Mouse (Mus musculus) MEL (cell line): ENCODE data around the gene Rhcg. TPM values are rescaled to one million over a fixed set of nuclear protein-coding genes. Genes with fewer than 3 reads are reported as not detected.
A peak's percentile ranks its signal among the peaks of the same experiment; 100 is the strongest.

Experiments used
- DNase-seq: peaks from one replicate; pipeline ENCODE4 v3.0.0; 2011; ENCODE audit warnings: low read depth, low spot score
- H3K27ac ChIP-seq: 2 replicates; pipeline ENCODE4 v1.5.1; 2012; ENCODE audit warnings: low read depth, mild to moderate bottlenecking, control low read depth, low read length, moderate library complexity; ENCODE audit not compliant: control insufficient read depth
- H3K27me3 ChIP-seq, 2 experiments: fragments of 150-350 bp in 1 of 2; sonication (generic) in 1 of 2; 2 replicates each; pipeline ENCODE4 v1.6.1; 2012; ENCODE audit warnings: low read length in 2 of 2, mild to moderate bottlenecking in 2 of 2, improper control_type of control experiment in 1 of 2, moderate library complexity in 1 of 2; ENCODE audit not compliant: insufficient read depth in 2 of 2, control insufficient read depth in 1 of 2
- H3K36me3 ChIP-seq, 2 experiments: 2 replicates each; pipeline ENCODE4 v1.6.1; 2012 to 2014; ENCODE audit warnings: low read length in 2 of 2, improper control_type of control experiment in 1 of 2, inconsistent platforms in 1 of 2, mild to moderate bottlenecking in 1 of 2; ENCODE audit not compliant: insufficient read depth in 2 of 2, control insufficient read depth in 1 of 2
- H3K4me1 ChIP-seq, 2 experiments: fragments of 150-350 bp in 1 of 2; sonication (generic) in 1 of 2; 2 replicates each; pipeline ENCODE4 v1.6.1; 2012; ENCODE audit warnings: low read length in 2 of 2, improper control_type of control experiment in 1 of 2, mild to moderate bottlenecking in 1 of 2; ENCODE audit not compliant: insufficient read depth in 2 of 2, control insufficient read depth in 1 of 2
- H3K4me3 ChIP-seq, 2 experiments: fragments of 150-350 bp in 1 of 2; sonication (generic) in 1 of 2; 2 replicates each; pipeline ENCODE4 v1.5.1; 2012; ENCODE audit warnings: low read depth in 2 of 2, low read length in 2 of 2, mild to moderate bottlenecking in 2 of 2, moderate library complexity in 2 of 2, control low read depth in 1 of 2, improper control_type of control experiment in 1 of 2; ENCODE audit not compliant: control insufficient read depth in 1 of 2, insufficient read depth in 1 of 2
- H3K79me2 ChIP-seq: 2 replicates; pipeline ENCODE4 v1.6.1; 2012; ENCODE audit warnings: mild to moderate bottlenecking, low read length, moderate library complexity; ENCODE audit not compliant: control insufficient read depth, poor library complexity, insufficient read depth
- H3K9ac ChIP-seq: 2 replicates; pipeline ENCODE4 v1.6.1; 2012; ENCODE audit warnings: low read depth, mild to moderate bottlenecking, control low read depth, low read length, moderate library complexity; ENCODE audit not compliant: control insufficient read depth, poor library complexity, severe bottlenecking
- H3K9me3 ChIP-seq: fragments of 150-350 bp; sonication (generic); replicated peaks from 2 replicates; pipeline ENCODE4 v1.6.1; 2012; ENCODE audit warnings: mild to moderate bottlenecking, low read length, improper control_type of control experiment, moderate library complexity; ENCODE audit not compliant: insufficient read depth
- BHLHE40 ChIP-seq: IDR thresholded peaks from 2 replicates; pipeline ENCODE4 v1.6.1; 2012; ENCODE audit warnings: low read depth, mild to moderate bottlenecking, inconsistent platforms, low read length, improper control_type of control experiment, borderline replicate concordance
- CTCF ChIP-seq, 3 experiments: IDR thresholded peaks in 2 of 3; conservative IDR thresholded peaks in 1 of 3; 2 replicates each; pipeline ENCODE4 v1.5.1; 2011 to 2012; ENCODE audit warnings: low read length in 3 of 3, low read depth in 2 of 3, mild to moderate bottlenecking in 2 of 3, improper control_type of control experiment in 1 of 3, inconsistent platforms in 1 of 3, mixed read lengths in 1 of 3, moderate library complexity in 1 of 3; ENCODE audit not compliant: control insufficient read depth in 1 of 3, insufficient read depth in 1 of 3, poor library complexity in 1 of 3, severe bottlenecking in 1 of 3
- KAT2A ChIP-seq: conservative IDR thresholded peaks from 2 replicates; pipeline ENCODE4 v1.6.1; 2012; ENCODE audit warnings: low read depth, low read length, improper control_type of control experiment, inconsistent platforms
- MAFK ChIP-seq: IDR thresholded peaks from 2 replicates; pipeline ENCODE4 v1.6.1; 2011; ENCODE audit warnings: low read depth, mild to moderate bottlenecking, low read length, improper control_type of control experiment, borderline replicate concordance
- MAZ ChIP-seq: IDR thresholded peaks from 2 replicates; pipeline ENCODE4 v1.6.1; 2012; ENCODE audit warnings: low read depth, mild to moderate bottlenecking, inconsistent platforms, low read length, improper control_type of control experiment
- NELFE ChIP-seq: IDR thresholded peaks from 2 replicates; pipeline ENCODE4 v1.6.1; 2011; ENCODE audit warnings: low read depth, low read length, improper control_type of control experiment
- NRF1 ChIP-seq: IDR thresholded peaks from 2 replicates; pipeline ENCODE4 v1.6.1; 2014; ENCODE audit warnings: low read depth, mild to moderate bottlenecking, inconsistent platforms, low read length, improper control_type of control experiment, moderate library complexity; ENCODE audit not compliant: poor library complexity, insufficient read depth, severe bottlenecking
- RAD21 ChIP-seq: IDR thresholded peaks from 2 replicates; pipeline ENCODE4 v1.6.1; 2011; ENCODE audit warnings: mild to moderate bottlenecking, low read depth, low read length, improper control_type of control experiment
- RCOR1 ChIP-seq: IDR thresholded peaks from 2 replicates; pipeline ENCODE4 v1.6.1; 2012; ENCODE audit warnings: low read depth, mild to moderate bottlenecking, inconsistent platforms, low read length, improper control_type of control experiment
- SIN3A ChIP-seq: IDR thresholded peaks from 2 replicates; pipeline ENCODE4 v1.6.1; 2012; ENCODE audit warnings: low read length, improper control_type of control experiment, inconsistent platforms
- SMC3 ChIP-seq: IDR thresholded peaks from 2 replicates; pipeline ENCODE4 v1.6.1; 2011; ENCODE audit warnings: low read depth, low read length, improper control_type of control experiment
- TAL1 ChIP-seq: IDR thresholded peaks from 2 replicates; pipeline ENCODE4 v1.6.1; 2012; ENCODE audit warnings: mild to moderate bottlenecking, inconsistent platforms, low read length, moderate library complexity, mixed read lengths
- USF2 ChIP-seq, 2 experiments: IDR thresholded peaks; 2 replicates each; pipeline ENCODE4 v1.6.1; 2011 to 2012; ENCODE audit warnings: improper control_type of control experiment in 2 of 2, low read length in 2 of 2, borderline replicate concordance in 1 of 2, inconsistent platforms in 1 of 2, low read depth in 1 of 2, mild to moderate bottlenecking in 1 of 2; ENCODE audit not compliant: insufficient read depth in 1 of 2
- ZC3H11A ChIP-seq: IDR thresholded peaks from 2 replicates; pipeline ENCODE4 v1.6.1; 2012; ENCODE audit warnings: low read depth, mild to moderate bottlenecking, inconsistent platforms, low read length, improper control_type of control experiment
- ZKSCAN1 ChIP-seq: IDR thresholded peaks from 2 replicates; pipeline ENCODE4 v1.6.1; 2012; ENCODE audit warnings: low read depth, mild to moderate bottlenecking, inconsistent platforms, low read length, improper control_type of control experiment, moderate library complexity
- ZNF384 ChIP-seq: IDR thresholded peaks from 2 replicates; pipeline ENCODE4 v1.6.1; 2012; ENCODE audit warnings: low read depth, mild to moderate bottlenecking, inconsistent platforms, low read length, improper control_type of control experiment
- polyA plus RNA-seq, 2 experiments: library from polyadenylated mRNA; stranded (reverse) in 1 of 2; unstranded in 1 of 2; fragments of >175 nt in 1 of 2; fragments of >200 nt in 1 of 2; gene quantifications; 2 replicates each; pipeline versions ENCODE4 v1.2.1 to v1.2.4; 2012; ENCODE audit warnings: low replicate concordance in 2 of 2, low read depth in 1 of 2; ENCODE audit not compliant: insufficient read length in 2 of 2, insufficient read depth in 1 of 2, missing spikeins in 1 of 2
- total RNA-seq: library from RNA; depleted of rRNA; stranded (reverse); fragments of 300-350 nt; gene quantifications from 2 replicates; pipeline ENCODE4 v1.2.3, GENCODE M21; 2012

The Rhcg gene
- total and polyA plus RNA-seq, 3 experiments: not detected

GRCm38 (mm10) chr7:79602006-79602405 lies 15.5 kb downstream of the Rhcg start:
- Histone ChIP-seq H3K79me2 (no peaks in the 10 kb centered on the region), H3K4me1 (peaks cover 0 to 4% of the 10 kb centered on the region in 2 experiments; a peak in 2 of 4 replicates), H3K36me3 (no peaks in the 10 kb centered on the region), H3K27me3 (peaks cover 0 to 7% of the 10 kb centered on the region in 2 experiments; a peak in 2 of 4 replicates), H3K9me3 (no peaks in the 10 kb centered on the region), H3K27ac (no peak overlapping the region), H3K4me3 (no peak overlapping the region), H3K9ac (no peak overlapping the region)
- no peak for TF ChIP-seq TAL1
- no peak for TF ChIP-seq MAZ
- no peak for TF ChIP-seq NELFE
- DNase-seq: no peak

GRCm38 (mm10) chr7:79600122-79600521 lies 17.3 kb downstream of the Rhcg start:
- DNase-seq: no peak
- H3K27me3 ChIP-seq: peaks cover 0 to 7% of the 10 kb centered on the region in 2 experiments; a peak in 2 of 4 replicates

GRCm38 (mm10) chr7:79594854-79595253 lies 22.6 kb downstream of the Rhcg start:
- TF ChIP-seq RCOR1 (no peak), ZKSCAN1 (no peak), SMC3 (peak; percentile 81), RAD21 (peak; percentile 87), ZC3H11A (peak; percentile 58; the same call in 1 of the 2 replicates), CTCF (IDR thresholded peaks at IDR 0.05 in 2 of 3, conservative IDR thresholded peaks at IDR 0.05 in 1 of 3; ENCODE audit: control insufficient read depth in 1 of 3, insufficient read depth in 1 of 3, low read depth in 2 of 3, low read length in 3 of 3, poor library complexity in 1 of 3, severe bottlenecking in 1 of 3) (peak; percentile 86 to 92 (median 89))
- H3K36me3 ChIP-seq: no peaks in the 10 kb centered on the region
- no peak overlapping the region for H3K9ac ChIP-seq
- no peak overlapping the region for H3K27ac ChIP-seq
- peak; percentile 67 for DNase-seq
- H3K79me2 ChIP-seq: no peaks in the 10 kb centered on the region
- H3K4me3 ChIP-seq: no peak overlapping the region
- no peaks in the 10 kb centered on the region for H3K4me1 ChIP-seq
- H3K9me3 ChIP-seq: no peaks in the 10 kb centered on the region
- H3K27me3 ChIP-seq: peaks cover 0 to 4% of the 10 kb centered on the region in 2 experiments; a peak in 2 of 4 replicates

More at GRCm38 (mm10) chr7:79600122-79600521, 17.3 kb downstream of the Rhcg start:
- Histone ChIP-seq H3K9ac (no peak overlapping the region), H3K27ac (no peak overlapping the region), H3K4me3 (no peak overlapping the region)
- TF ChIP-seq NELFE (no peak), KAT2A (no peak), ZNF384 (no peak), USF2 (IDR thresholded peaks at IDR 0.05; ENCODE audit: borderline replicate concordance in 1 of 2, insufficient read depth in 1 of 2, low read depth in 1 of 2, low read length in 2 of 2) (no peak), BHLHE40 (no peak), NRF1 (no peak), SIN3A (no peak), CTCF (IDR thresholded peaks at IDR 0.05 in 2 of 3, conservative IDR thresholded peaks at IDR 0.05 in 1 of 3; ENCODE audit: control insufficient read depth in 1 of 3, insufficient read depth in 1 of 3, low read depth in 2 of 3, low read length in 3 of 3, poor library complexity in 1 of 3, severe bottlenecking in 1 of 3) (no peak), MAFK (no peak)
- TF ChIP-seq, all 39 proteins: peak for 0
- Histone ChIP-seq H3K9me3 (no peaks in the 10 kb centered on the region), H3K36me3 (no peaks in the 10 kb centered on the region), H3K4me1 (no peaks in the 10 kb centered on the region), H3K79me2 (no peaks in the 10 kb centered on the region)
